Mouse (Mus musculus): ENCODE results near the gene Psmd8. TPM values are rescaled to one million over a fixed set of nuclear protein-coding genes. Genes with fewer than 3 reads are reported as not detected.
A peak's percentile ranks its signal among the peaks of the same experiment; 100 is the strongest.
"Not testable (repeated sequence)": the region's sequence is repeated elsewhere in the genome, so short reads cannot be mapped to it uniquely, and the experiment has no call there.

The Psmd8 gene
- 100 to 1,000 TPM; 184 to 188 TPM for total RNA-seq (2021)

DNA sequence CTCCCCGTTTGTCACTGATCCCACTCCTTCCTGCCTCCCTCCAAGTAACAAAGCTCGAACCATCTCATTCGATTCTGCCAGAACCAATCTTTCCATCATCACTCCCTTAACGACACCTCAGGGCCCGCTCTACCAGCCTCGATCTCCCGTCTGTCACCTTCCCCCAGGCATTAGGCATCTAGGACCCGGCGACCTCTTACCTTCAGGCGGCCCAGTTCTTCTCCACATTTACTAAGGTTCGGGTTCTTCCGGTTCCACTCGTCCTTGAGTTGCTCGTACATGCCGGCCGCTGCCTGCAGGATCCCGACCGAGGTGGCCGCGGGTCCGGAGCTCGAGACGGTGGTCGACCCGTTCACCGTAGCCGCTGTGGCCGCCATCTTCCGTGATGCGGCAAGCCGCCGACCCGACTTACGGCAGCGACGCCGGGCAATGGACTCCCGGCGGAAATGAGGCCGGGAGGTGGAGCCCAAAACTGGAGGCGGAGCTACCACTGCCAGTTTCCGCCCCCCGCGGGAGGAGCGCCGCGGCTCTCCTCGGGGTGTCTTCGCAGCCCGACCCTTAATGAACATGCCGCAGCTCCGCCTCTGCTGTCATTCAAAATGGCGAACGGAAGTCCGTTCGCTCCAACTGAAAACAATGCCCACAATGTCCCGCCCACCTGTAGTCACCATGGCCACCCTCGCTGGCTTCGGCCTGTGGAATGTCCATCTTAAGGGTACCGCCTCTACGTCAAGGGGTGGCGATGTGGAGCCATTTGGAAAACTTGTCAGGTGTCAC, at the start of gene Psmd8:
Gene Psmd8 (minus strand): TSS at position 625 of the 777 bp plus-strand sequence.
- DNase-seq, result peak; percentile 97

DNA sequence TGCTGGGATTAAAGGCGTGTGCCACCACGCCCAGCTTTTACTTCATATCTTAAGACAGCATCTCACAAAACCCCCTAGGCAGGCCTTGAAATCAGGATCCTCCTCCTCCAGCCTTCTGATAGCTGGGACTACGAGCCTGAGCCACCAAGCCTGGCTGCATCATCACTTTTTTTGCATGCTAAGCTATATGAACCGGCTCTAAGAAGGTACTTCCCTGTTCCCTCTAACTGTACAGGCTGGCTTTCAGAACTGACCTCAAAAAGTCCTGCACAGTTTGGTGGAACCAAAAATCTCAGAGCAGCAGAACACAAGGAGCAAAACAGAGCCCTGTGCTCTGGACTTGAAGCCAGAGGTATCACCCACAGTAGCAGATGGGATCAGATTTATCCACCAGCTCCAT, 47.7 kb upstream of the Psmd8 start:
- no peak for DNase-seq

DNA sequence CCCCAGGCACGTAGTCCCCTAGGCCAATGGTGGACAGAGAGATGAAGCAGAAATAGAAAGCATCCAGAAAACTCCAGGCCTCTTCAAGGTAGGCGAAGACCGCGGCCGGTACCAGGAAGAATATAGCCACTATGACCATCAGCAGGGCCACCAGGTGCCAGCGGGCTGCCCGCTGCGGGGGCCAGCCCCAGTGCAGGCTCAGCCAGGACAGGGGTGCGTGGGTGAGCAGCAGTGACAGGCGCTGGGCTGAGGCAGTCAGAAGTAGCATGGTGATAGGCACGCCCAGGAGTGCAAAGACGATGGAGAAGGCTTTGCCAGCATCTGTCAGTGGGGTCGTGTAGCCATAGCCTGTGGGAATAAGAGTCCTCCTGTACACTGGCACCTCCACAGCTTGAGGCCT, 45.0 kb upstream of the Psmd8 start:
- DNase-seq, result no peak

DNA sequence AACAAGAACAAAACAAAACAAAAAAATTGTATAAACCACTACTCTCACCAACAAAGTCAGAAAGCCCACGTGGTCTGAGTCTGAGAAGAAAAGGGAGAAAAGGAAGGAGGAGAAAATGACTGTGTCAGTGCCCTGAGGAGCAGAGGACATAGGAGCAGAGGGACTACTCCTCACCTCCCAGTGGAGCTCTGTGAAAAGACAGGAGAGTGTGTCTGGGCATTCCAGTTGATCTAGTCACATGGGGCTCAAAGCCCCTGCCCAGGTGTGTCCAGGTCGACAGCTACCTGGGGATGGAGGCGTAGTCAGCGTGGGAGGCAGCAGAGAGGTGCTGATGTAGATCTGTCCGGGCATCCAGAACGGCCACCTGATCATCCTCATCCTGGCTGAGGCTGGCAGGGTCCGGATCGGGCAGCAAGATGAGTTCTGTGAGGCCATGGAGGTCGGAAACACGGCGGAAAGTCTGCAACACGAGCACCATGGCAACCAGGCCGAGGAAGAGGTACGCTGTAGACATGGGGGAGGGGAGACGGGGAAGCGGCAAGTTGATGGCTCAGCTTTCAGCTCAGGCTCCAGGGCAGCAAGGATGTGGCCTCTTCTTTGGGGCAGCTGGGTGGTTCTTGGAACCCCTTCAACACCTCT, 44.4 kb upstream of the Psmd8 start:
- no peak for DNase-seq

DNA sequence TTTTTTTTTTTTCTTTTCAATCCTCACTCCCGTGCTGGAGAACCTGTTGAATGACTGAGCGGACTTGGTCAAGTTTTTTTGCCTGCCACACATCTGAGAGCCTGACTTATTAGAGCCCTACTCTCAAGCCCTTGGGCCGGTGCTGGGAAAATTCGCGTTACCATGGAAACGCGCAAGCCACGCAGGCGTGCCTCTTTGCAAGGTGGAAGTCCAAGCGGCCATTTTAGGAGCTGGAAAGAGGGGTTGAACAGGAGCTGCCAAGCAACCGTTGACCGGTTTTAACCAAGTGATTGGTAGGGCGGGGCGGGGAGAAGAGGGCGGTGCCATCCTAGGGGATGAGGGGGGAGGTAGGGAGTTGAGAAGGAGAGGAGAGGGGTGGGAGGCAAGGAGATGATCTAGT, 34.3 kb upstream of the Psmd8 start:
- DNase-seq, result no peak

DNA sequence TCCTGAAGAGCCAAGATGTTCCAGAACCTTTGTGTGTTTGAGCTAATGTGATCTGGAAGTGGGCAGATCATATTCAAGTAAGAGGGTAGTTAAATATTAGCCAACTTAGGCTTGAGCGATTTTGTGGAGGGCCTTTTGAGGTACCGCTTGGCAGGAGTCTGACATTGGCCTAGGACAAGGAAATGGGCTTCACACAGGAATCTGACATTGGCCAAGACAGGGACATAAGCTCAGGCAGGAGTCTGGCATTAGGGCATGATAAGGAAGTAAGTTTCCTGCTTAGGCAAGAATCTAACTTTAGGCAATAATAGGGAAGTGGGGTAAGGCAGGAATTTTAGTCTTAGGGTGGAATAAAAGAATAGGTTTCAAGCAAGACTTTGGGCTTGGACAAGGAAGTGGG, 33.7 kb upstream of the Psmd8 start:
- no peak for DNase-seq

DNA sequence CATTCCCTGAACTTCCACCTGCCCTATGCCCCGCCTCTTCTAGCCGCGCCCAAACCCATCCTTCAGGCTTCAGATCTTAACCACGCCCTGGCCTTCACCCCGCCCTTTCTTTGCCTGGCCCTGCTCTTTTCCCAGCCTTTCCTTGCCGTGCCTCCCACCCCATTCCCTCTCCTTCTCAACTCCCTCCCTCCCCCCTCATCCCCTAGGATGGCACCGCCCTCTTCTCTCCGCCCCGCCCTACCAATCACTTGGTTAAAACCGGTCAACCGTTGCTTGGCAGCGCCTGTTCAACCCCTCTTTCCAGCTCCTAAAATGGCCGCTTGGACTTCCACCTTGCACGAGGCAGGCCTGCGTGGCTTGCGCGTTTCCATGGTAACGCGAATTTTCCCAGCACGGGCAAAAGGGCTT, 33.2 kb upstream of the Psmd8 start, which contains the start of gene Catsperg1:
Gene Catsperg1 (minus strand): TSS at position 361 of the 408 bp plus-strand sequence.
- no peak for DNase-seq

DNA sequence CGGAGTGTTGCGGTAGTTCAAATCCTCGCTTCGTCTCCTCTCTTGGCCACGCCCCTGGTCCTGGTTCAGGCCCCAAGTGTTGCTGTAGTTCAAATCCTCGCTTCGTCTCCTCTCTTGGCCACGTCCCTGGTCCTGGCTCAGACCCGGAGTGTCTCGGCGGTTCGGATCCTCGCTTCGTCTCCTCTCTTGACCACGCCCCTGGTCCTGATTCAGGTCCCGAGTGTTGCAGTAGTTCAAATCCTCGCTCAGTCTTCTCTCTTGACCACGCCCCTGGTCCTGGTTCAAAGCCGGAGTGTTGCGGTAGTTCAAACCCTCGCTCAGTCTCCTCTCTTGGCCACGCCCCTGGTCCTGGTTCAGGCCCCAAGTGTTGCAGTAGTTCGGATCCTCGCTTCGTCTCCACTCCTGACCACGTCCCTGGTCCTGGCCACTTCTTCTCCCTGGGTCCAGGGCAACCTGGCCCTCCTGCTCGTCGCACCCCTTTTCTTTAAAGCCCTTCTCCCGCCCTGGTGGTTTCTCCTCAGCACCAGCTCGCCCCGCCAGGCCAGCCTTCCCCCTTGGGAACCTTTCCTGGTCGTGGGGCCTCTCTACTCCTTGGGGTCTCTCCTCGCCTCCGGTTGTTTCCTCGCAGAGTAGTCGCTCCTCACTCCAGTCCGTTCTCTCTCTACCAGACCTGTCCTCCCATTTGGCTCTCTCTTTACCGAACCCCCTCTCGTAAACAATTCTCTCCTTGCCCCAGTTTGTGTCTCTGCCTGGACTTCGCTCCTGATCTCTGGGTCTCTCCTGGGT, 32.5 kb upstream of the Psmd8 start:
- DNase-seq, result not testable (repeated sequence)

DNA sequence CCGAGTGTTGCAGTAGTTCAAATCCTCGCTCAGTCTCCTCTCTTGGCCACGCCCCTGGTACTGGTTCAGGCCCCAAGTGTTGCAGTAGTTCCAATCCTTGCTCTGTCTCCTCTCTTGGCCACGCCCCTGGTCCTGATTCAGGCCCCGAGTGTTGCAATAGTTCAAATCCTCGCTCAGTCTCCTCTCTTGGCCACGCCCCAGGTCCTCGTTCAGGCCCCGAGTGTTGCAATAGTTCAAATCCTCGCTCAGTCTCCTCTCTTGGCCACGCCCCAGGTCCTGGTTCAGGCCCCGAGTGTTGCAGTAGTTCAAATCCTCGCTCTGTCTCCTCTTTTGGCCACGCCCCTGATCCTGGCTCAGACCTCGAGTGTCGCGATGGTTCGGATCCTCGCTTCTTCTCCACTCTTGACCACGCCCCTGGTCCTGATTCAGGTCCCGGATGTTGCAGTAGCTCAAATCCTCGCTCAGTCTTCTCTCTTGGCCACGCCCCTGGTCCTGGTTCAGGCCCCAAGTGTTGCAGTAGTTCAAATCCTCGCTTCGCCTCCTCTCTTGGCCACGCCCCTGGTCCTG, 31.8 kb upstream of the Psmd8 start:
- DNase-seq, result peak; percentile 16

DNA sequence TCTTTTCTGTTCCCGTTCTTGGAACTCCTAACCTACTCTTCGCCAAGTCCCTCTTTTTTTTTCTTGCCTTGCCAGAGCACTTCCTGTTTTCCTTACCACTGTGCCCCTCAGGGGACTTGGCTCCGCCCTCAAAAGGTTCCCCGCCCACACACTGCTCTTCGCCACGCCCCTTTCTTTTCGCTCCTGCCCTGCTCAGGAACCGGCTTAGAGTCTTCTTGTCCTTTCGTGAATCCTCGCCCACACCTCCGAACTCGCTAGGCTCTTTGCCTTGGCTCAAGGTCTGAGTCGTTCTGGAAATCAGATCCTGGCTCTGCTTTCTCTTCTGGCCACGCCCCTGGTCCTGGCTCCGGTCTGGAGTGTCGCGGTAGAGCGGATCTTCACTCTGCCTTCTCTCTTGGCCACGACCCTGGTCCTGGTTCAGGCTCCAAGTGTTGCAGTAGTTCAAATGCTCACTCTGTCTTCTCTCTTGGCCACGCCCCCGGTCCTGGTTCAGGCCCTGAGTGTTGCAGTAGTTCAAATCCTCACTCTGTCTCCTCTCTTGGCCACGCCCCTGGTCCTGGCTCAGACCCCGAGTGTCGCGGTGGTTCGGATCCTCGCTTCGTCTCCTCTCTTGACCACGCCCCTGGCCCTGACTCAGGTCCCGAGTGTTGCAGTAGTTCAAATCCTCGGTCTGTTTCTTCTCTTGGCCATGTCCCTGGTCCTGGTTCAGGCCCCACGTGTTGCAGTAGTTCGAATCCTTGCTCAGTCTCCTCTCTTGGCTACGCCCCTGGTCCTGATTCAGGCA, 31.1 kb upstream of the Psmd8 start:
- peak; percentile 86 for DNase-seq

DNA sequence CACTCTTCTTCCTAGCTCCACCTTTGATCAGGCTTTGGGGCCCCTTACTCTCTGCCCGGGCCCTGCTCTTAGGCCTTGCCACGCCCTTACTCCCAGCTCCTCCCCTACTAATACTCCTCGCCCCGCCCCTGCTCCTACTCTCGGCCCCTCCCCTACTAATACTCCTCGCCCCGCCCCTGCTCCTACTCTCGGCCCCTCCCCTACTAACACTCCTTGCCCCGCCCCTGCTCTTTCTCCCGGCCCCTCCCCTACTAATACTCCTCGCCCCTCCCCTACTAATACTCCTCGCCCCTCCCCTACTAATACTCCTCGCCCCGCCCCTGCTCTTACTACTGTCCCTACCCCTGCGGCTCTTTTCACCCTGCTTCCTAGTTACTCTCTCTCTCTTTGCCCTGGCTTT, 30.5 kb upstream of the Psmd8 start:
- peak; percentile 55 for DNase-seq

DNA sequence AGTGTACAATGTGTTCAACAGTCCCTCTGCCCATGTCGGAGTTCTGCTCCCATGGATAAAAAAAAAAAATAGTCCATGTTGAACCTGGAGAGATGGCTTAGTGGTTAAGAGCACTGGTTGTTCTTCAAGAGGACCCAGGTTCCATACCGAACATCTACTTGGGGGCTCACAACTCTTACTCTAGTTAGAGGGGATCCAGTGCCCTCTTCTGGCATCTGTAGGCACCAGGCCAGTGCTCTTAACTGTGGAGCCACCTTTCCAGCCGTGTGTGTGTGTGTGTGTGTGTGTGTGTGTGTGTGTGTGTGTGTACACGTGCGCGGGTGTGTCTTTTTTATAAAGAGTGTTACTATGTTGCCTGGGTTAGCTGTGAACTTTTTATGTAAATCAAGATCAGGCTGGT, 22.1 kb upstream of the Psmd8 start:
- DNase-seq, result no peak

DNA sequence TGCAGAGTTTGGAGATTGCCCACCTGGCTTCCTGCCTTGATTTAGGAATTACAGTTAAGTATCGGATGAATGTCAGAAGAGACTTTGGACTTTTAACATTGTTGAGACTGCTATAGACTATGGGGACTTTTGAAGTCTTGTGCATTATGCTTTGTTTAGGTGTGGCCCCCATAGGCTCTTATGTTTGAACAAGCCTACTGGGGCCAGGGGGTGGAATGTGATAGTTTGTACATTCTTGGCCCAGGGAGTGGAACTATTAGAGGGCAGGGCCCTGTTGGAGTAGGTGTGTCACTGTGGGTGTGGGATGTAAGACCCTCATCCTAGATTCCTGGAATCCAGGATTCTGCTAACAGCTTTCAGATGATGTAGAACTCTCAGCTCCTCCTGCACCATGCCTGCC, 13.7 kb upstream of the Psmd8 start:
- DNase-seq, result not testable (repeated sequence)

DNA sequence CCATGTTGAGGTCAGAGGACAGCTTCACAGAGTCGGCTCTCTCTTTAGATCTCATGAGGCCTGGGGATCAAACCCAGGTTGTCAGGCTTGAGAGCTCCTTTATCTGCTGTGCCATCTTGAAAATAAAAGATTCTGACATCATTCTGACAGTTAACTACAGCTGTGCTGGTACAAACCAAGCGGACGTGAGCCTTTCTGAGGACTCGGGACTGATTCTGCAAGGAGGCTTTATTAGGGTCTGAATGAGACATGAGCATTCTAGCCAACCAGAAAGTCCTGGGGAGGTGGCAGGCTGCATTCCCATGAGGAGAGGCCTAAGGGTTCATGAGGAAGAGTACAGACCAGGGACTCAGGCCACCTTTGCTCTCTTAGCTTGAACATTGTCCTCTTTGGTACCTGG, 822 bp upstream of the Psmd8 start:
- not testable (repeated sequence) for DNase-seq

DNA sequence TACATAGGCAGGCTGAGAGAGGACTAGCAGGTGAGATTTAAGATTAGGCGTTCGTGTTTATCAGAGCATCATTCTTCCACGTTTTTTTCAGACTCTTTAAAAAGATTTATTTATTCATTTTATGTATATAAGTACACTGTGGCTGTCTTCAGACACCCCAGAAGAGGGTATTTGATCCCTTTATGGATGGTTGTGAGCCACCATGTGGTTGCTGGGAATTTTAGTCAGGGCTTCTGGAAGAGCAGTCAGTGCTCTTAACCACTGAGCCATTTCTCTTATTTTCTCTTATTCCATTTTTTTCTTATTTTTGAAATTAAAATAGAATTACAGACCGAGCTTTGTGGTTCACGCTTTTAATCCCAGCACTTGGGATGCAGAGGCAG, 344 bp upstream of the Psmd8 start:
- DNase-seq, result no peak

DNA sequence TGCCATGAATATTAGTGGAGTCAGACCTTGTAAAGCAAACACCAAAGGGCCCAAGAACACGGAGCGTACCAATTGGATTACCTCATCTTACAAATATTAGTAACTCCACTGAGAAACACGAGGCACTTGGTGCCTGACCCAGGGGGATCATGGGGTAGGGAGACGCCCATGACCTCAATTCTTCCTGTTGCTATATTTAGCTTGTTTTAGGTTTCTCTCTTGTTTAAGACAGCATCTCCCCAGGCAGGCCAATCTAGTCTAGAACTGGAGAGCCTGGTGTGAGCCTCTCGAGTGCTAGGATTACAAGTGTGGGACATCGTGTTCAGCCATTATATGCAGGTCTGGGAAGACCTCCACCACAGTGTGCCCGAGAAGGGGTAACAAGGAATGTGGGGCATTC, 1.2 kb downstream of the Psmd8 start:
- DNase-seq, result no peak

DNA sequence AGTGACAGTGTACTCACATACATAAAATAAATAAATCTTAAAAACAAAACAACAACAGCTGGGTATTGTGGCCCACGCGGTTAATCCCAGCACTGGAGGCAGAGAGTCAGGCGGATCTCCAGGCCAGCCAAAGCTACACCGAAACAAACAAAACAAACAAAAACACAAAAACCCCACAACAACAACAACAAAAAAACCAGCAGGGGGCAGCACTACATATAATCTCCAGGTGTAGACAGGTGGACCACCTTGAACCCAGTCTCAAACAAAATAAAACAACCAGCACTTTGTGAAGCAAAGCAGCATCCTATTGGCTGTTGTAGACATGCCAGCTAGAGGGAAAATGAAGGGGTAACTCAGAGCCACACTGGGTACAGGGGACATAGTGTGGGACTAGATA, 2.4 kb downstream of the Psmd8 start:
- DNase-seq, result no peak

DNA sequence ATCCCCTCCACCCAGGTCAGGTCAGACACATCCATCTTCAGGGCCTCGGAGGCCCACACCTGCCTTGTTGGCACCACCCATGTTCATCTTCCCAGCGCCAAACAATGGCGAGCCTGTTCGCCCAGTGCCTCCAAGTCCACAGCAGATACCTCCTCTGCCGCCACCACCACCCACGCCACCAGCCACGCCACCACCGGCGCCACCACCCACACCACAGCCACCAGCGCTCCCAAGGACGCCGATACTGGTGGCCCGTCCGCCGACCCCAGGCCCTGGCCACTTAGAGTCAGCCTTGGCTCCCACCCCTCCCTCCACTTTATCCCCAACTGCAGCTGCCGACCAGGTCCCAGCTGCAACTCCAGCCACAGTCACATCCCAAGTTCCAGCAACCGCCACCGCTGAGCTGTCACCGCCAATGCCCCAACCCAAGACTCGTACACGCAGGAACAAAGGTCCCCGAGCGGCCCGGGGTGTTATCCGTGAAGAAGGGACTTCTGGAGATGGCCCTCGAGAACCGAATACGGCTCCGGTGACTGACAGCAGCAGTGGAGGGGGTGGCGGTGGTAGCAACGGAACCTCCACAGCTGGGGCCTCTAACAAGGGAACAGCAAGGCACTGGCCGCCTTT, 8.0 kb downstream of the Psmd8 start:
- no peak for DNase-seq

DNA sequence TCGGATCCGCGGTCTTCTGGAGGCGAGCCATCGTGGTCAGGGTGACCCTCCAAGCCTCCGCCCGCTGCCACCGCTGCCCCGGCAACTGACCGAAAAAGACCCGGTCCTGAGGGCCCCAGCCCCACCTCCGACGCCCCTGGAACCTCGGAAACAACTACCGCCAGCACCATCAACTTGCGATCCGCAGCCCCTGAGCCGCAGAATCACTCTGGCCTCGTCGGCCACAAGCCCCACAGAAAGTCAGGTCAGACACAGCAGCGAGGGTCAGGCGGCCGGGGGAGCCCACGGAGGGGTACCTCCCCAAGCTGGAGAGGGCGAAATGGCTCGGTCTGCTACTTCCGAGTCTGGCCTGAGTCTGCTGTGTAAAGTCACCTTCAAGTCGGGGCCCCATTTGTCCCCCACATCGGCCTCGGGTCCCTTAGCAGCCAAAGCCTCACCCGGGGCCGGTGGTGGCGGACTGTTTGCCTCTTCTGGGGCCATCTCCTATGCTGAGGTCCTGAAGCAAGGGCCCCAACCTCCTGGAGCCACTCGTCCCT, 8.9 kb downstream of the Psmd8 start:
- DNase-seq, result peak; percentile 23

DNA sequence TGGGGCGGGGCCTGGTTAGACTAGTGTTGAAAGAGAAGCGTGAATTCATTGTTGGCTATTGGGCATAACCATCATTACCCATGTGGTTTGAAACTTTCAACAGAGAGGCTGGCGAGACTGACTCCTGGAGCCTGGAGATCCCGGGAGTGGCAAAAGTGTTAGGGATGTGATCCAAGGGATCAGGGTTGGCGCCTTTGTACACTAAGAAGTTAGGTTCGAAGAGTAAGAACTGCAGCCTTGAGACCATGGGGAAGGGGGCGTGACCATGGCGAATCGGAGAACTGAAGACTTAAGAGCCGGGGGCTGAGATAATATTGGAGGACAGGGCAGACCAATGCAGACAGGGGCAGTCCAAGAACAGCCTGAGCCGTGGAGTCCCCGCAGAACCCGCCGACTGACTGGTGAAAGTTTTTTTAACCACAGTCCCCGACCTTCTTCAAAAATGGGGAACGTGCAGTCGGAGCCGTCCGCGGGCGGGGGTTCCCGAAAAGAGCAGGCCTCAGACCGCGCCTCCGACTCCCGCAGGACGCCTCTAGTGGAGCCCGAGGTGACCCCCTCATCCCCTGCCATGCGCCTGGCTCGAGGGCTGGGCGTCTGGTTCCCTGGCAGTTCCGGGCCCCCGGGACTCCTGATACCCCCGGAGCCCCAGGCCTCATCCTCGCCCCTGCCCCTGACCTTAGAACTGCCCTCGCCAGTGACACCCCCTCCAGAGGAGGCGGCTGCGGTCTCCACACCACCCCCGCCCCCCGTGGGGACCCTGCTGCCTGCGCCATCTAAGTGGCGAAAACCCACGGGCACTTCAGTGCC, 9.5 kb downstream of the Psmd8 start:
- peak; percentile 35 for DNase-seq
